Mouse (Mus musculus) cerebellum, postnatal 14 days (tissue): ENCODE measurements around the gene Hist1h2bf.
"Not testable (repeated sequence)": the region's sequence is repeated elsewhere in the genome, so short reads cannot be mapped to it uniquely, and the experiment has no call there.

Experiments used
- DNase-seq, 2 experiments: peaks; one replicate each; pipeline ENCODE4 v3.0.0; 2021; ENCODE audit warnings: mixed read lengths in 2 of 2

Hist1h2bf gene

DNA sequence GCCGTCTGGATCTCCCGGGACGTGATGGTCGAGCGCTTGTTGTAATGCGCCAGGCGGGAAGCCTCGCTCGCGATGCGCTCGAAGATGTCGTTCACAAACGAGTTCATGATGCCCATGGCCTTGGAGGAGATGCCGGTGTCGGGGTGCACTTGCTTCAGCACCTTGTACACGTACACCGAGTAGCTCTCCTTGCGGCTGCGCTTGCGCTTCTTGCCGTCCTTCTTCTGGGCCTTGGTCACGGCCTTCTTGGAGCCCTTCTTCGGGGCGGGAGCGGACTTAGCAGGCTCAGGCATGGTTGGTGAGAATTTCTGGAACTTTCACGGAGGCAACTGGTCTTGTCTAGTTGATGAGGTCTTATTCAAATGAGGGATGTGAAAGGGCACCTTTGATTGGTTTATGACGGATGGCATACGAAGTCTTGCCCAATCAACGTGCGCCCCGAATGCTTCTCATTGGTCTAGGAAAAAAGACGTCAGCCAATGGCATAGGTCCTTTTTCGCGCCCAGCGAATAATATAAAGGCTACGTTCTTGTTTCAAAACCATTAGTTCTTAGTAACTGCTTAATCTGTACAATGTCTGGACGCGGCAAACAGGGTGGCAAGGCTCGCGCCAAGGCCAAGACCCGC lies at the start of gene Hist1h2bf, which contains the start of gene Hist1h2ad:
Gene Hist1h2bf (minus strand): TSS at position 299 of the 627 bp plus-strand sequence.
Gene Hist1h2ad (plus strand): TSS at position 484 of the 627 bp plus-strand sequence.
- peak; percentile 87 to 89 for DNase-seq

DNA sequence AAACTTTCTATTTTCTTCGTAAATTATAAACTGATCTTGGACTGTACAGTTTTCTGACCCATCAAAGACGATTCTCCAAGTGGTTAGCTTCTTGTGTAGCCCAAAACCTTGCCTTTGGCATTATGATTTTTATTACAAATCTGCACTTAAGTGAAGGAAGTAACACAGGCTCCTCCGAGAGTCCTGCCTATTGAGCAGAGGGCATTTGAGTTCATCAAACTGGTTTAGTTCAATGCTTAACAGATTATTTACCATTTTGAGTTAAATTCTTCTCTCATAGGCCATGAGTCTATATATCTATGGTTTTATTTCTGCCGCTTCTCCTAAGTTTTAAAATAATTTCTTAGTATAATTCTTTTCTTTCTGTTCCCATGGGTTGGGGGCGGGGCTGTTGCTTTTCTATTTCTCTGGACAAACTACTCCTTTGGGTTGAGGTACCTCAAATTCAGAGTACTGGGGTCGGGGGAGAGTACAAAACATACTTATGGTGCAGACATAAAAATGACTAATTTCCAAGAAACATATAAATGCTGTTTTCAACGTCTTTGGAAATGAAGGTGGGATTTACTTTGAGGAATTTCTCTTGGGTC lies 49.0 kb upstream of the Hist1h2bf start:
- DNase-seq, result peak; percentile 41 to 60

DNA sequence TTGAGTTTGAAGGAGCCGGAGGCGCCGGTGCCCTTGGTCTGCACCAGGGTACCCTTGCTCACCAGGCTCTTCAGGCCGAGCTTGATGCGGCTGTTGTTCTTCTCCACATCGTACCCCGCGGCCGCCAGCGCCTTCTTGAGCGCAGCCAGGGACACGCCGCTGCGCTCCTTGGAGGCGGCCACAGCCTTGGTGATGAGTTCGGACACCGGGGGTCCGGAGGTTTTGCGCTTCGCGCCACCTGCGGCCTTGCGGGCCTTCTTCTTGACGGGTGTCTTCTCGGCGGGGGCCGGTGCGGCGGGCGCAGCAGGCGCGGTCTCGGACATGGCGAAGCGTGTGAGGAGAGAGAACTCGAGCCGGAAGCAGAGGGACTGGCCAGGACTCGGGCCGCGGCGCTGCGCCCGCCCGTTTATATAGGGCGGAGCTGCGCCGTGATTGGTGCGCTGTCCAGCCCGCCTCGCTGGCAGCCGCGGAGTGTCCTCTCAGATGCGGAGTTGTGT lies 48.2 kb upstream of the Hist1h2bf start, which contains the start of gene Hist1h1e:
Gene Hist1h1e (minus strand): TSS at position 384 of the 497 bp plus-strand sequence.
- peak; percentile 92 to 93 for DNase-seq

DNA sequence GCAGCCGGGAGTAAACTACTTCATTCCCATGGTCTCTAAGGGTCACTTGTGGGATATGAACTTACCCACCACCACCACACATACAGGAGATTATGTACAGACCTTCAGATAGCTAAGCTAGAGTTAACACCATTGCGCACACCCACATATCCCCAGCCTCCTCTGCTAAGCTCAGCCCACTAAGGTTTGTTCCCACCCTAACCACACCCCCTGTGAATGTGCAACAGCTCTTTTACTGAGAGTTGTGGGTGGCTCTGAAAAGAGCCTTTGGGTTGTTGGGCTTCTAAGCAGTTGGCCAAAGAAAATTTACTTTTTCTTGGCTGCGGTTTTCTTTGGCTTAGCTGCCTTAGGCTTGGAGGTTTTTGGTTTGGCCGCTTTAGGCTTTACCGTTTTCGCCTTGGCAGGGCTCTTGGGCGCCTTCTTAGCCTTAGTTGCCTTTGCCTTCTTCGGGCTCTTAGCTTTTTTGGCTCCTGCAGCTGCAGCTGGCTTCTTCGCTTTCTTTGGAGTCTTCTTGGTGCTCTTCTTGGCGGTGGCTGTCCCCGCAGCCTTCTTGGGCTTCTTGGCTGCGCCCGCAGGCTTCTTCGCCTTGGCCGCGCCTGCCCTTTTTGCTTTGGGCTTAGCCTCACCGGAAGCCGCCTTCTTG lies 47.7 kb upstream of the Hist1h2bf start:
- peak; percentile 51 to 69 for DNase-seq

DNA sequence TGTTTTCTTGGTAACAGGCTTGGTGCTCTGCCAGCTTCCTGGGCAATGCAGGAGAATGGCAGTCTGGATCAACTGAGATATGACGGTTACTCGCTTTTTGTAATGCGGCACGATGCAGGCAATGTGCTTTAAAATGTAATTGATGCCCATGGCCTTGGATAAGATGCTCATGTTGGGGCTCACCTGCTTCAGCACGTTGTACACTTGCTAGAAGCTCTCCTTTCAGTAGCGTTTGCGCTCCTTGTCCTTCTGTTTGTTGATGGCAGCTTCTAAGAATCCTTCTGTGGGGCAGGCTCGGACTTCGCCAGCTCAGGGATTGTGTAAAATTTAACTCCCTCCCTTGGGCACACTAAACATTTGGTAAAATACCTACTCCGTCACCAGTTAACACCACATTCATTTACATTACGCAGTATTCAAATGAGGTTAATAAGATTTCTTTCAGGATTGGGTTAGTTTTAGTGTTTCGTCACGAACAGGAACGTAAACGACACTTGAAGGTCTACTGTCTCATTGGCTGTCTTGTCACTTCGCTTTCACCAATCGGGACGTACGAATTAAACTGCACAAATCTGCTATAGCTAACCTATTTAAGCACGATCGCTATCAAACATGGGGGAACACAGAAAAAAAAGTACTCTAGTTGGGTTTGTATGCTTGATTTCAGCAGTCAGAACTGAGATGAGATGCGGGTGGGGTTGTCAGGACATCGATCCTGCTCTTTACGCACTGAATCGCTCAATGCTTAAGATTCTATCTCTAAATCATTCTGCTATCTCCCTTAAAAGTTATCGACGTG lies 46.9 kb upstream of the Hist1h2bf start, which contains the start of gene Hist1h2be:
Gene Hist1h2be (minus strand): TSS at position 392 of the 799 bp plus-strand sequence.
- DNase-seq, result peak; percentile 72 to 83

DNA sequence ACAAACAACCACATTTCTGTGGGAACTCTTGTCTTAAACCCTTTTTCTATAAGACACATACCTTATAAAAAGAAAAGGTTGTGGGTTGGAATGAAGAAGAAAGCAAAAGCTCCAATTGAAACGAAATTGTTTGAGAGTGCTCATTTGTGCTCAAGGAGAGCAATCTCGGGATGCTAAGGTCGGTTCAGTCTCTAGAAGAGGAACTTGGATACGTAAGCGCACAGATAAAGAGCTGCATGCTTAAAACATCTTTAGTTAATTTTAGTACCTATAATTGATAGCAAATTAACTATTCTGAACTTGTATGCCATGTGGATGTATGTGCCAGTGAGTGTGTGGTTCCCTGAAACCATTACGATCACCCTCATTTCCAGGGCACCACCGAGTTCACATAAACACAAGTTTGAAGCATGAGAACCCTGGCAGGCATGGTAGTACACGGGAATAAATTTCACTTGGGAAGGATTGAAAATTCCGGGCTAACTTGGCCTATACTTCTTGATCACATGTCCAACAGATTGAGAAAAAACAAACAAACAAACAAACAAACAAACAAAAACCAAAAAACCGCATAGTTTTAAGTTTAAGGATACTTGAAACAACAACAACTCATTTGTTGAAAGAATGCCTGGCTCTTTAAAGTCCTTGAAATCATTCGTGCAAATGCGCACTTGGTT lies 46.2 kb upstream of the Hist1h2bf start:
- no peak for DNase-seq

DNA sequence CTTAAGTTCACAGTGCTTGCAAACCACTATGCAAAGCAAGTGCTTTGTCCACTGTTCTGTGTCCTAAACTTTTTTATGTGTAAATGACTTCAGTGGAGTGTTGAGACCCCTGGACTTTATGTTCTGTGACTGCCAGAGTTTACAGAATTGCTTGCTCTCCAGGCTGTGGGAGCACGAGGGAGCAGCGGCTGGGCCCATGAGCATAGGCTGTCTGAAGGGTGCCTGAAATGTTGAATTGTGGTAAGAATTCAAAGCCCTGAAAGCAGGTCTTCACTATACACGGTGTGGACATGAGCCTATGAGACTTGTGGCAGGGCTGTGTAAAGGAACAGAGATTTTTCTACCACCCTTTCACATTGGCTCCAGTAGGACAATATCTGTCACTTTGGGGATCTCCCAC lies 37.6 kb upstream of the Hist1h2bf start:
- DNase-seq, result no peak

DNA sequence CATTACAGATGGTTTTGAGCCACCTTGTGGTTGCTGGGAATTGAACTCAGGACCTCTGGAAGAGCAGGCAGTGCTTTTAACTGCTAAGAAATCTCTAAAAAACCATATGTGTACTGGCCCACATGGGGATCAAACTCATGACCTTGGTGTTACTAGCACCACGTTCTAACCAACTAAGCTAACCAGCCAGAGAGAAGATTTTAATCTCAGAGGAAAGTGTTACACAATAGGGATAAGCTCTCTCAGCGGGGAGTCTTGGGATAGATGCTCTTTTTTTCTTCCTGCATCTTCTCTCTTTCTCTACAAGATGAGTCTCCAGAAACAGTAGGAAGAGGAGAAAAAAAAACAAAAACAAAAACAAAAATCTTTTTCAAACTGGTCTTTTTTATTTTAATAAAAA lies 36.4 kb upstream of the Hist1h2bf start:
- DNase-seq, result no peak

DNA sequence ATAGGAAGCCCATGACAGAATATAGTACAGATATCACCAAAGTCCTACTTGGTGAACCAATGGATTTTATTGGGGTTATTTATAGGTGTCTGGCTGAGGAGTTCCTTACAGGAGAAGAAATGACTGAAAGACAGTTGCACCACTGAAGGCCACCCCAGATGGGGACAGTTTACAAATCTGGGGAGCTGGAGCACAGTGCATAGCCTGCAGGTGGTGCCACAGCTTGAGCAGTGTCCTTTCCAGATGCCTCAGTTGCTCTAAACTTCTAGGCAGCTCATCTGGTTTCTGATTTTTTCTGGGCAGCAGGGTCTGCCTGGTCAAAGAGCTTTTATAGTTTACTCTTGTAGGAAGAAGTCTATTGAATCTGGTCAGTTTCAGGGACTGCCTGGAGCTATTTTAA lies 35.8 kb upstream of the Hist1h2bf start:
- DNase-seq, result no peak

DNA sequence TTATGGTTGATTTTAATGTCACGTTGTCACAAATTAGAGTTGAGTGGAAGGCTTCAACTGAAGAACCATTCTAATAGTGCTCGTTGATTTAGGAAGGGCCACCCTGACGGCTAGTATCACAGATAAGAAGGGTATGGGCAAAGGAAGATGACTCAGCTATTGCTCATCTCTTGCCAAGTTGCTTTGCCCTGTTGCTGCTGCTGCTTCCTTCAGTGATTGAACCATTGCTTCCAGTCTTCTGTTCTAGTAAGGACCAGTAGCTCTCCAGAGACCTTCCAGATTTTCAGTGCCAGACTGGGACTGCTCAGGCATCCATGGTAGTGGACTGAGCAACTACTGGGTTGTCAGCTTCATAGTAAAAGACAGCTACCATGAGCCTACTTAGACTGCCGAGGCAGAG lies 35.2 kb upstream of the Hist1h2bf start:
- DNase-seq, result no peak

DNA sequence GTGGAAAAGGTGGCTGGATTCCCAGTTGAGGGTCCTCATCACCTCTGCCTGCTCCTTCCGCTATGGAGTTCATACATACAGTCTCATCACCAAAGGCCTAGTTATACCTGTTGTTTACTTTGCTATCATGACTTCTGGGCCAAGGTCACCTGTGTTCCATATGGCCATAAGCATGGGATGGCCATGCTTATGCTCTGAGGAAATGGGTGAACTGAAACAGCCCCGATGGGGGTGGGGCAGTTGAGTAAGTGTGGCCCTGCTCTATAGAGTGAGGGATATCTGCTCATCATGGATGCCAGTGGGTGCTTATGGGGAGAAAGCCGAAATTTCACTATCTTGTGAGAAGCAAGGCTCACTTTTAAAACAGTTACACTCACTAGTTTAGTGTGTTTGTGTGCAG lies 31.1 kb upstream of the Hist1h2bf start:
- DNase-seq, result no peak

DNA sequence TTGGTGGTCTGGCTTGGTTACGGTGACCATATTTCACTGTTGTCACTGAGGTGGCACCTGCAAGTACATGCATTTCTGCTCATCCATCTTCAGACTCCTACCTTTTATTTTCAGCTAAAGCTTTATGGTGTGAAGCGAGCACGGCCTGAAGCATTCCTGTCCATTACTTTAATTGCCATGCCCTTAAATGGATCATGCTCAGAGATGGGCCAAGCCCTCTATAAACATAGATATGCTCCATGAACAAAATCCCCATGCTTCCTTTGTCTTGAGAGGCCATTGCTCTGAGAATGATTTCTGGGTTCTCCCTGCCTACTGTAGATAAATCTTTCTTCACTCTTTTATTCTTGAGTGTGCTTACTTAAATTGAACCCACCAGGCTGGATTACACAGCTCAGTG lies 30.5 kb upstream of the Hist1h2bf start:
- DNase-seq, result no peak

DNA sequence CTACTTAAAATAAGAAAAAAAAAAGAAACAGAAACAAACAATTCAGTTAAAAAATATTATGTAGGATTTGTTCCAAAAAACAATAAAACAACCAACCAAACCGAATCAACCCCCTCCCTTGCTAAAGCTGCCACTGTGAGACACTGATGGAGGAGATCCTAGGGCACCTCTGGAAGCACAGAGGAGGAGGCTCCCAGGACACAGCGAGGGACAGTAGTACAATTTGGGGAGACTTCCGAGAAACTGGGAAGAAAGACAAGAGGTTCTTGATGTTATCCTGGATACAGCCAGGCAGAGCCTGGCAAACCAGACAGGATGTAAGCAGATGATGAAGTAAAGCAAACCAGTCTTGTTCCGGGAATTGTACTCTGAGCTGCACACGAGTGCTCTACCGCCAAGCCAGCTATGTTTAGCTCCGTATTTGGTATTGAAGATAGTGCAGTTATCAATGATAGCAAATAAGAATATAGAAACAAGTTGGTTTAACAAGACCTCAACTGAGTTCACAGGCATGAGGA lies 29.2 kb upstream of the Hist1h2bf start:
- DNase-seq, result no peak

DNA sequence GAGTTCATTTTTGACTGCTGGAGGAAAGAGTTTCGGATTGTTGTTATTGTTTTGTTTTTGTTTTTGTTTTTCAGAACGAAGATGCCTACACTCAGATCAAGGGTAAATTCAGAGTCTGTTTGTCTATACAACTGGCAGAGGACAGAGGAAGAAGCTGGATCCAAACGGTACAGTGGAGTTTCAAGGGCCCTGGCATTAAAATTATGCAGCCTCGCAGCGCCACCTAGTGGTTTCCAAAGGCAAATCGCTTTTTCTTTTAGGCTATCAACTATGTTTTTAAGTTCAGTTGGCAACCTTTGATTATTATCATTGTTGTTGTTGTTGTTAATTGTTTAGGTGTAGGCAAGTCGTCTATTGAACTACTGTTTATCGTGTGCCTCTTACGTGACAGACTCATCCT lies 24.0 kb upstream of the Hist1h2bf start:
- DNase-seq, result peak; percentile 85 to 88

DNA sequence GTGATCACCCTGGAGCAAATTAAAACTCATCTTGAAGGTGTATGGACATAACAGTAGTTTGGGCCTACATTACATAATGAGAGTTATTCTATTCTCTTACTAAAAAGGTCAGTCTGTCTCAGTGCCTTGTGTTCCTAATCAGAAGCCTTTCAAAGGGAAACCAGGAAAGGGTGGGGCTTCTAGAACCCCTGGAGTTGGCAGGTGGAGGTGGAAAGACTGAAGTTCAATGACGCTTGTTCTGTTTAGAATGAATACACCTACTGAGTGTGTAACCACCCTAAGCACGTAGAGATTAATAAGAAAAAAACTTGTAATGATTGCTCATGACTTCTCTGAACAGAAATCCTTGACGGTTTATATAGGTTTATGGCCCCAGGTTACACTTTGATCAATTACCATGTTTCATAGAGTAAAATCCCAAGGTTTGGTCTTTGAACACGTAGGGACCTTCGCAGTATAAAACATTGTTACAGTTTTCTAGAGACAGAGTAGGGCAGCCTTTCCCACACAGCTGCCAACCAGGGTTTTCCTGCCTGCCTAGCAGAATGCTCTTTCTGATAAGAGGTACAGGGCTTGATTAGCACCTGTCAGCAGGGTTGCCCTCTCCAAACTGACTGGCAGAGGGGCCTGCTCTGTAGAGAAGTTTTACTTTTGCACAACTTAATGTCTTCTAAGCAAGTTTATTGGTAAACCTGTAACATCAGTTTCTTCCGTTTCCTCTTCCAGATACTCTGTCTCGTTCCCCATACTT lies 21.8 kb upstream of the Hist1h2bf start:
- DNase-seq, result no peak

DNA sequence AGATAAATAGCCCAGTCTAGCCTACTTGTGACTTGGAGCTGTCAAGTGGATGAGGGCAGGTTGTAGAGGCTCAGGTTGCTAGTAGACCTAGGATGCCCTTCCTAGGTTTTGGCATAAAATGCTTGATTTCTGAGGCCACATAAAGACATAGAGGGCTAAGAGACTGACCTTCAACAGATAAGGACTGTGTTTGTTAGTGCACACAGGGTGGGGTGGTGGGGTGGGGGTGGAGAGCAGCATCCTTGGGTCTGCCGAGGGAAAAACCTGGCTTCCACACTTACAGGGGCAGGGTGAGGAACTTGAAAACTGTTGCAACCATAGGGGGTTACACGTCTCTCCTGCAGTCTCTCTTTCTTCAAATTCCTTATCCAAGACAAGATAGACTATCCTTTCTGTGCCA lies 21.2 kb upstream of the Hist1h2bf start:
- no peak for DNase-seq

DNA sequence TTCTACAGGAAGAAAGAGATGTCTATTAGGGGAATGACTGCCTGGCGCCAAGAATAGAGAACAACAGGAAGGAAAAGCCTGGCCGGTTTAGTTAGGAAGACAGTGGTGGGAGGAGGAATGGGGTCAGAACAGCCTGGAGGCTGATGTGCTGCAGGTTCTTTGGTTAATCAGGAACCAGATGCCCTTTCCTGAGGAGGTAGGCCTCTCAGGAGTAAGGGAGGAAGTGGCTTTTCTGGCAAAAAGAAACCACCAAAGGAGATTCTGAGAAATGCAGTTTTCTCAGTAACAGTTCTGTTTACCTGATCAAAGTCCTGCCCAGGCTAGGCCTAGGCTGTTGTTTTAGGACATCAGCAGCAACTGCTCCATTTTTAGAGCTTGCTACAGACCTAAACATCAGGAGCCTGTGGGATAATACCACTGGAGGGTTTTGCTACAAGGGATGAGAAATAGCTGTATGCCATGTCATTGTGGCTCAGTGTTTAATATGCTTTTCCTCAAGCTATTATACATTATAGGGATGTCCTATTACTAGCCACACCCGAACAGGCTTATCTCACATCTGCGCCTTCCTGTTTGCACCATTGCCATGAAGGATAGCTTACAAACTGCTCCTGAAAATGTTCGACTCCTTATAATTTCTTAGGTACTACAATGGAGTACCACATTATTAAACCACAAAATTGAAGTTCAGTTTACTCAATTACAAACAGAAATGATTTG lies 19.2 kb upstream of the Hist1h2bf start:
- no peak for DNase-seq

DNA sequence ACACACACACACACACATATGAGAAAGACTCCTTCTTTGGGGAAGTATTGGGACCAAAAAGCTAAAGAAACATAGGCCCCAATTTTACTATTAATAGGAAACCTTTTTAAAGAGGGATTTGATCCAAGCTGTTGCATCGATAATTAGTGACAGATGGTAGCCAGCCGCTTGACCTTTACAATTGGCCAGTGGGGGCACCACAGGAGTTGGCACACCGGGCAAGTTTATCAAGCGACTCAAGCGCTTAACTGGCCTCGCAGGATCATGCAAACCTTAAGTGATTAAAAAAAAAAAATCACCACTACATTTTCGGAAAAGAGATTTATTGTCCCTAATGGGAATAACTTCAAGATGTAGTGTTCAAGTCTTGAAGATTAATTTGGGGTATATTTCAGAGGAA lies 18.6 kb upstream of the Hist1h2bf start:
- DNase-seq, result peak; percentile 71 to 79

DNA sequence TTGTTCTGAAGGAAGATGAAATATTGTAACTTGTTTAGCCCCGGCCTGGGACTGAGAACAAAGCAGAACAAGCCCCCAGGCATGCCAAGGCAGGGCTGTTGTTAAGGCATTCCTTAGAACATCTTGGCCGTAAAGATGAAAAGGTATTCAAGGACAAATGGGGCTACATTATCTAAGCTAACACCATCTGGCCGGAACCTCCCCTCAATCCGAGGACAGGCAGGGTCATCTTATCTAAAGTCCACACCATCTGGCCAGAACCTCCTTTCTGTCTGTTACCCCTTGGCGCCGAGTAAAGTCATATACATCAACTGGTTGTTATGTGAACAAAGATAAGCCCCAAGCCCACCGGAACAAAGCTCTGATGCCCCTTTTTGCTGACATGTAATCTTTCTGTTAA lies 17.9 kb upstream of the Hist1h2bf start:
- not testable (repeated sequence) for DNase-seq

DNA sequence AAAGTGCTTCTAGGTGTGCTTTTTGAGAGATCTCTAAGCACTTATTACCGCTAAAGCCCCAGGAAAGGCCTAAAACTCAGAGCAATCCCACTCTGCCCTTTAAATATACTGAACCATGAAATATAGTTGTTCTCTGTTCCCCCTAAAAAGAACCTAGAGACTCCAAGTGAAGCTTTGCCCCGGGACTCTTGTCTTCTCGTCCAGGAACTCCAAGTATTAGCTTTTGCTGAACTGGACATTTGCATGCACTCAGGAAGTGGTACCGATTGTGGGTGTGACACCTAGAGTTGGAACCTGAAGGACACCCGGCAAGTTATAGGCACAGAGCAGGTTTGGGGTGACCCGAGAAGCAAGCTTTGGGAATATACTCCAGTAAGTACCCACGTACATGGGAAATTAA lies 17.2 kb upstream of the Hist1h2bf start:
- no peak for DNase-seq

DNA sequence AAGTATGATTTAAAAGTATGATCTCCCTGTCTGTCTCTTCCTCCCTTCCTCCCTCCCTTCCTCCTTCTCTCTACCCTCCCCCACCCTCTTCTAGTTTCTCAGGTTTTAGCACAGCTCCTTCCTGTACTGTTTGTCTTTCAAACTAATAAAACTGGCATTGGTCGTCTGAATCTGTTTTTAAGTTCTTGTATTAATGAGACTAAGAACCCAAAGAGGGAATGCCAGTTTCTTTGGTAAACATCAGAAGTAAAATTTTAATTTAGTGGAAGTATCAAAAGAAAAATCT lies 12.9 kb upstream of the Hist1h2bf start:
- no peak for DNase-seq
